Mouse (Mus musculus) kidney, adult 2 months (tissue): ENCODE data around the gene Tmem131.

Source experiments
- CTCF ChIP-seq: fragments of 200-500 bp; conservative IDR thresholded peaks from 2 replicates; pipeline ENCODE4 v1.5.1; 2011; ENCODE audit warnings: low read depth, mild to moderate bottlenecking, control low read depth, low read length, moderate library complexity, mixed read lengths; ENCODE audit not compliant: insufficient read depth, insufficient read length
- POLR2A ChIP-seq: fragments of 200-500 bp; IDR thresholded peaks from one replicate; pipeline ENCODE4 v1.6.1; 2011; ENCODE audit warnings: low read depth, low read length, control low read depth

- TF ChIP-seq CTCF (no peak), POLR2A (no peak)
Measured at GRCm38 (mm10) chr1:36841806-36842205, 101.7 kb downstream of the Tmem131 start.
